Mouse (Mus musculus) retina, embryonic 14.5 days (tissue): ENCODE data around the gene Bik.

Source experiments
- DNase-seq: peaks from one replicate; pipeline ENCODE4 v3.0.0-alpha.2; 2015; ENCODE audit warnings: low spot score

The Bik gene

GRCm38 (mm10) chr15:83583419-83584156 lies 56.9 kb downstream of the Bik start:
- DNase-seq, result peak; percentile 65

- no peak for DNase-seq
Observed at GRCm38 (mm10) chr15:83584741-83585220, 58.1 kb downstream of the Bik start.

DNA sequence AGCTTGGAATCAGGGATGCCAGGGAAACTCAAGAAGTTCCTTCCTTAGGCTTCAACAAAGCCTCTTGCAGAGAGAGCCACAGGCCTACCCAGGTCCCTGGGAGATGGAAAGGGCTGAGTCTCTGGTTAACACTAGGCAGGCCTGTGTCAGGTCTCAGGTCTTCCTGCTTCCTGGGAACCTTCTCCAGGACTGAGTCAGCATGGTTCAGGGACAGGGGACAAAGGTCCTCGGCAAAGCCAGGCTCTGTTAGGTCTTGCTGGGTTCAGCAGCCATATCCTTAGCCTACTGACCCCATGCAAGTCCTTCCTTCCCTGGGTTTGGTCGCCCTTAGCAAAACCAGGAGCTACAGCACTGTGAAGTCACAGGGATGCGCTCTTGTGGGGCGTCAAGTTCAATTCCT lies 64.2 kb downstream of the Bik start:
- no peak for DNase-seq

DNA sequence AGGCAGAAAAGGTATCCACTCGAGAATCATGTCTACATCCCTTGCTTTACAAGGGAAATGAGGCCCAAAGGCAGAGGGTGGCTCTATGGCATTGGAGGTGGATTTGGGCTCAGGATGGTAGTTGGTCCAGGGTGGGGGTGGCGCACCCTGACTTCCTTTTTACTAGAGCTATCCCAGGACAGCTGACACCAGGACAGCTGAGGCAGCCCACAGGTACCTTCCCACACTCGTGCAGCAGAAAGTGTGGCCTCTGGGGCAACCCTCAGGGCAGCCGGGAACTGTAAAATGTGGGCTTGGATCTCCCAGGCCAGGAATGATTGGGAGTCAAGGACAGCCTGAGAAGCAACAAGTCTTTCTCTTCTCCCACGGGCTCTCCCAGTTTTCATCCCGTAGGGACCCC lies 65.1 kb downstream of the Bik start:
- DNase-seq, result no peak

- no peak for DNase-seq
Observed at GRCm38 (mm10) chr15:83592260-83593188, 65.9 kb downstream of the Bik start.

GRCm38 (mm10) chr15:83593189-83593585 lies 66.5 kb downstream of the Bik start:
- no peak for DNase-seq

DNA sequence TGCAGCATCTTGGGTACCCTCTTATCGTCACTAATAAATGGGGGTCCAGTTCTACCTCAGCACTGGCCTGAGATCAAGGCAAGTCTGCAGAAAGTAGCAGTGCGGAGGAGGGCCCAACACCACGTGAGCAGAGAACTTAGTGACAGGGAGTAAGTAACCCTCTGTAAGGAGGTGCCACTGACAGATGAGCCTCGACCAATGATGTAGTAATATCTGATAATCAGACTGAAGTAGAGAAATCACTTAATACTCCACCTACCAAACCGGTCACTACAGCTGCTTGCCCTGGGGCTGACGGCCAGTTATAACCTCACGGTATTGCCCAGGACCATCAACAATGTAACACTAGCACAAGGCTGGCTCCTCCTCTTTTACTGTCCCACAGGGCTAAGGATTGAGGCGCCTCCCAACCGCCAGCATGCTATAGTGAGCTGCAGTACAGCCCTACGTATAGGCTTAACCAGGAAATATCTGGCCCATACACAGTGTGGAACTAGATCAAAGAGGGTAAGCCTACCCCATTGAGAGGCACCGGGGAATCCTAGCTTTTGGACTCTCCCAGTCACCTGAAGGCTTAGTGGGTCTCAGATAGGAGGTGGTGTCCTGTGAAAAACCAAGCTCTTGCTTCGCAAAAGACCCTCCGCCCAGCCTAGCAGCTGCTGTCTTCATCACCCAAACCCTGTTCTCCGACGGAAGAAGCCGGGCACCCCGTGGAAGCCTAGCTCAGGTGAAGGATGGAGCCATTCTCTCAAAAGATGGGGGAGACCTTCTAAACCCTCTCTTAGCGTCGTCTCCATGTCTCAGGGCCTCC lies 67.2 kb downstream of the Bik start:
- DNase-seq, result peak; percentile 20
